In the genomic region with DNA sequence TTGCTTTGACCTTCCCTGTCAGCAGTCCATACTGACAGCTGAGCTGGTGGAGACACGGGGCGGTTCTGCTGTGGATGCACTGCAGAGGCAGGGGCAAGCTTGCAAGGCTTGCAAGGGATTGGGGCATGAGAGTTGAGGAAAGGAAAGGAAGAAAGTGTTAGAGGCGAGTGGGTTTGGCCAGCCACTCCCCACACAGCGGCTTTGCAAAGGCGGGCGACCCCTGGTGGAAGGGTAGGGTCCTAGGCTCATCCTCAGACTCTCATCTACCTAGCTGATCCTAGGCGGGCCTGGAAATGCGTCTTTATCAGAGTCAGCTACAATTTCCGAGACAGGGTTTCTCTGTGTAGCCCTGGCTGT, we compare ENCODE assay signal across 7 mouse cellular contexts. TPM values are rescaled to one million over a fixed set of nuclear protein-coding genes. Genes with fewer than 3 reads are reported as not detected.
DNase-seq lines count a peak whose midpoint lies in the region; ATAC-seq and TF ChIP-seq lines count a peak whose summit lies in the region.

No protein-coding gene starts in this region.

- H3K4me3 ChIP-seq in ES-E14 (ENCODE audit: insufficient read depth in 1 of 2, low read depth in 1 of 2, low read length in 2 of 2, poor library complexity in 1 of 2, severe bottlenecking in 1 of 2): peak overlapping the region; percentile 43 to 47
- H3K4me3 ChIP-seq in heart, embryonic 13.5 days: peak overlapping the region; percentile 40
- H3K4me3 ChIP-seq in megakaryocyte, embryonic 14.5 days (replicated peaks): peak overlapping the region; percentile 82

- no peaks in the 10 kb centered on the region for H3K36me3 ChIP-seq in ES-E14 (ENCODE audit: control insufficient read depth, insufficient read depth, low read length, poor library complexity, severe bottlenecking)
- no peaks in the 10 kb centered on the region for H3K36me3 ChIP-seq in heart, embryonic 13.5 days
- H3K36me3 ChIP-seq in megakaryocyte, embryonic 14.5 days (replicated peaks; ENCODE audit: low read length): peaks cover under 1% of the 10 kb centered on the region

- H3K9ac ChIP-seq in ES-E14 (ENCODE audit: insufficient read depth, low read depth, low read length, poor library complexity, severe bottlenecking): no peak overlapping the region
- peak overlapping the region; percentile 70 for H3K9ac ChIP-seq in heart, embryonic 13.5 days

- in situ Hi-C loops in ES-E14 (cut with MboI; ENCODE audit: low sequenced_read_pairs in 2 of 2, unreplicated experiment in 2 of 2): no loop called here

- H3K27ac ChIP-seq in ES-E14 (ENCODE audit: insufficient read depth, low read depth, low read length, poor library complexity, severe bottlenecking): no peak overlapping the region
- peak overlapping the region; percentile 77 for H3K27ac ChIP-seq in heart, embryonic 13.5 days (replicated peaks)

- H3K27me3 ChIP-seq in heart, embryonic 13.5 days (replicated peaks): no peaks in the 10 kb centered on the region
- peaks cover 3% of the 10 kb centered on the region for H3K27me3 ChIP-seq in megakaryocyte, embryonic 14.5 days (replicated peaks)

- H3K9me3 ChIP-seq in ES-E14 (ENCODE audit: control insufficient read depth, insufficient read depth, low read depth, low read length): no peaks in the 10 kb centered on the region
- H3K9me3 ChIP-seq in heart, embryonic 13.5 days: no peaks in the 10 kb centered on the region
- H3K9me3 ChIP-seq in megakaryocyte, embryonic 14.5 days: no peaks in the 10 kb centered on the region

- H3K4me1 ChIP-seq in ES-E14 (ENCODE audit: control insufficient read depth in 2 of 2, insufficient read depth in 2 of 2, low read length in 2 of 2, poor library complexity in 1 of 2): peaks cover 6 to 21% of the 10 kb centered on the region in 2 experiments; a peak in 3 of 4 replicates
- H3K4me1 ChIP-seq in heart, embryonic 13.5 days: peaks cover 71% of the 10 kb centered on the region
- H3K4me1 ChIP-seq in megakaryocyte, embryonic 14.5 days: peaks cover 52% of the 10 kb centered on the region

- no peak for ATAC-seq in heart, embryonic 13.5 days (ENCODE audit: extremely low read depth, insufficient number of reproducible peaks, low FRiP score, low TSS enrichment)

- peak; percentile 90 to 91 for DNase-seq in B cell, adult 2 months
- peak; percentile 79 for DNase-seq in ES-E14 (ENCODE audit: low read depth, low spot score)
- peak; percentile 71 for DNase-seq in embryo, embryonic 9.5 days (ENCODE audit: extremely low spot score)
- peak; percentile 91 for DNase-seq in kidney, postnatal 10 days
- peak; percentile 67 to 82 for DNase-seq in spleen, postnatal 14 days (ENCODE audit: low spot score in 2 of 2)

- WGBS in heart, embryonic 13.5 days: 3% methylated on average over 9 of the region's 9 CpGs

- H3K4me2 ChIP-seq in heart, embryonic 13.5 days: peak overlapping the region; percentile 67

TF ChIP-seq in ES-E14, 5 proteins besides CTCF, POLR2A, EP300 and RAD21:
- TF ChIP-seq HCFC1 (IDR thresholded peaks at IDR 0.05; ENCODE audit: borderline replicate concordance, insufficient read depth, low read length) (no peak), ZC3H11A (IDR thresholded peaks at IDR 0.05; ENCODE audit: borderline replicate concordance, low read depth, low read length) (no peak), CHD2 (IDR thresholded peaks at IDR 0.05; ENCODE audit: low read depth, low read length) (no peak), MAFK (IDR thresholded peaks at IDR 0.05; ENCODE audit: insufficient read depth, low read depth, low read length) (no peak), ZNF384 (IDR thresholded peaks at IDR 0.05; ENCODE audit: low read depth, low read length) (no peak)

RNA-seq across cellular contexts. Expression of gene Slc48a1, which starts 4.4 kb away (rescaled TPM):
- total RNA-seq in ES-E14 (2012; rRNA removed): 15.8 and 18.6 TPM in 2 replicates
- polyA plus RNA-seq in heart, embryonic 13.5 days (2015; fragmentation: Nextera tagmentation; extraction: Ambion mirVana): 70.2 and 70.8 TPM in 2 replicates
- polyA plus RNA-seq in megakaryocyte, embryonic 14.5 days (2012; ENCODE audit: insufficient read depth, low replicate concordance): 58.7 and 61.4 TPM in 2 replicates

RNA-seq across cellular contexts. Expression of gene Rapgef3, which starts 15.0 kb away (rescaled TPM):
- 12.5 and 12.7 TPM in 2 replicates for total RNA-seq in ES-E14 (2012; rRNA removed)
- polyA plus RNA-seq in heart, embryonic 13.5 days (2015; fragmentation: Nextera tagmentation; extraction: Ambion mirVana): 22.1 and 25.4 TPM in 2 replicates
- 2.3 and 4.5 TPM in 2 replicates for polyA plus RNA-seq in megakaryocyte, embryonic 14.5 days (2012; ENCODE audit: insufficient read depth, low replicate concordance)

RNA-seq across cellular contexts. Expression of gene Endou, which starts 51.6 kb away (rescaled TPM):
- 0.16 and 0.31 TPM in 2 replicates for total RNA-seq in ES-E14 (2012; rRNA removed)
- 0.23 and 0.45 TPM in 2 replicates for polyA plus RNA-seq in heart, embryonic 13.5 days (2015; fragmentation: Nextera tagmentation; extraction: Ambion mirVana)
- 0.09 TPM in 1 of 2 replicates, not detected in the other for polyA plus RNA-seq in megakaryocyte, embryonic 14.5 days (2012; ENCODE audit: insufficient read depth, low replicate concordance)
